Mouse (Mus musculus) ES-E14 (cell line): ENCODE data around the gene Nudt22. TPM values are rescaled to one million over a fixed set of nuclear protein-coding genes. Genes with fewer than 3 reads are reported as not detected.

Experiments used
- DNase-seq: peaks from one replicate; pipeline ENCODE4 v3.0.0-alpha.2; 2013; ENCODE audit warnings: low read depth, low spot score
- H3K27ac ChIP-seq: 2 replicates; pipeline ENCODE4 v1.5.1; 2012; ENCODE audit warnings: low read depth, mild to moderate bottlenecking, low read length, moderate library complexity, mixed read lengths; ENCODE audit not compliant: poor library complexity, insufficient read depth, severe bottlenecking
- H3K36me3 ChIP-seq: 2 replicates; pipeline ENCODE4 v1.6.1; 2012; ENCODE audit warnings: mild to moderate bottlenecking, low read length, moderate library complexity, mixed read lengths; ENCODE audit not compliant: control insufficient read depth, poor library complexity, insufficient read depth, severe bottlenecking
- H3K4me1 ChIP-seq, 2 experiments: fragments of 150-350 bp in 1 of 2; sonication (generic) in 1 of 2; 2 replicates each; pipeline ENCODE4 v1.6.1; 2012; ENCODE audit warnings: low read length in 2 of 2, mild to moderate bottlenecking in 1 of 2, mixed read lengths in 1 of 2; ENCODE audit not compliant: control insufficient read depth in 2 of 2, insufficient read depth in 2 of 2, poor library complexity in 1 of 2
- H3K4me3 ChIP-seq, 2 experiments: fragments of 150-350 bp in 1 of 2; sonication (generic) in 1 of 2; 2 replicates each; pipeline ENCODE4 v1.5.1; 2012; ENCODE audit warnings: low read length in 2 of 2, low read depth in 1 of 2, mild to moderate bottlenecking in 1 of 2, mixed read lengths in 1 of 2; ENCODE audit not compliant: insufficient read depth in 1 of 2, poor library complexity in 1 of 2, severe bottlenecking in 1 of 2
- H3K9ac ChIP-seq: 2 replicates; pipeline ENCODE4 v1.6.1; 2012; ENCODE audit warnings: low read depth, mild to moderate bottlenecking, low read length, mixed read lengths; ENCODE audit not compliant: poor library complexity, insufficient read depth, severe bottlenecking
- H3K9me3 ChIP-seq: fragments of 150-350 bp; sonication (generic); 2 replicates; pipeline ENCODE4 v1.6.1; 2012; ENCODE audit warnings: low read depth, mild to moderate bottlenecking, low read length; ENCODE audit not compliant: control insufficient read depth, insufficient read depth
- CHD2 ChIP-seq: IDR thresholded peaks from 2 replicates; pipeline ENCODE4 v1.6.1; 2014; ENCODE audit warnings: mild to moderate bottlenecking, low read depth, low read length, inconsistent platforms
- HCFC1 ChIP-seq: IDR thresholded peaks from 2 replicates; pipeline ENCODE4 v1.6.1; 2012; ENCODE audit warnings: low read length, inconsistent platforms, borderline replicate concordance; ENCODE audit not compliant: insufficient read depth
- MAFK ChIP-seq: IDR thresholded peaks from 2 replicates; pipeline ENCODE4 v1.6.1; 2014; ENCODE audit warnings: mild to moderate bottlenecking, low read depth, low read length, inconsistent platforms; ENCODE audit not compliant: insufficient read depth
- ZC3H11A ChIP-seq: IDR thresholded peaks from 2 replicates; pipeline ENCODE4 v1.6.1; 2012; ENCODE audit warnings: low read depth, mild to moderate bottlenecking, inconsistent platforms, low read length, borderline replicate concordance
- ZNF384 ChIP-seq: IDR thresholded peaks from 2 replicates; pipeline ENCODE4 v1.6.1; 2012; ENCODE audit warnings: low read depth, low read length, inconsistent platforms
- in situ Hi-C, 2 experiments: fragments of 600-800 bp; cut with MboI; formaldehyde crosslinking; loops; one replicate each; pipeline ENCODE4 v1.15.1; 2025; ENCODE audit warnings: low sequenced_read_pairs in 2 of 2, inconsistent platforms in 1 of 2; ENCODE audit not compliant: unreplicated experiment in 2 of 2
- total RNA-seq: library from RNA; depleted of rRNA; stranded (reverse); fragments of 300-350 nt; gene quantifications from 2 replicates; pipeline ENCODE4 v1.2.3, GENCODE M21; 2012

Gene Nudt22
- total RNA-seq, 1 experiment: 12.7 TPM

DNA sequence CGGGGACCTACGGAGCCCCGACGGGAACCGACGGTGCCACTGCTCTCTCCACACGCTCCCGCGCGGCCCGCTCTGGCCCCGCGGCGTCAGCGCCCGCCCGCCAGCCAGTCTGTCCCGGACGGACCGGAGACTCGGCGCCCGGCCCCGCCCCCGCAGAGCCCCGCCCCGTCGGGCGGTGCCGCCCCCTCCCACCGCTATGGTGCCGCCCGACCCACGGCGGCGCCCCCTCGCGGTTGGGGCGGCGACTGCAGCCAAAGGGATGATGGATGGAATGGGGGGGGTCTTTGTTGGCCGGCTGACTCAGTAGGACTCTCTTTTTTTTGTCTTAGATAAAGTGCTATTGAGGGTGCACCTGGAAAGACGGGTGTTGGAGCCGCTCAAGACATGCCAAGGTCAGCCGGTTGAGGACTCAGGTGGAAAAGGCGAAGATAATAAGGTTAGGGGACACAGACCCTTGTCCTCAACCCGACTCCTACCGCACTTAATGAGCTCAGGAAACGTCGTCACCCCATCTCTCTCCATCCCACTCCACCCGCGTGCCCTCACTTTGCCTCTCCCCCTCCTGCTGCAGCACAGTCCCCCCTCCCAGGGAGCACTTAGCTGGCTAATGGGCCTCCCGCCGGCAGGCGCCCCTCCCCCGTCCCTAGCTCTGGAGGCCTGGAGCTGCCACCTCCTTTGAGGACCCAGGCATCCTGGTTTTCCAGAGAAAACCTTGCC lies 26.1 kb downstream of the Nudt22 start:
- Histone ChIP-seq H3K4me1 (peaks cover 11 to 39% of the 10 kb centered on the region in 2 experiments; a peak in 3 of 4 replicates), H3K9me3 (no peaks in the 10 kb centered on the region), H3K4me3 (peak overlapping the region; percentile 74 to 87), H3K9ac (peak overlapping the region; percentile 72), H3K27ac (peak overlapping the region; percentile 59; the same call in 1 of the 2 replicates), H3K36me3 (peaks cover 15% of the 10 kb centered on the region)
- peak; percentile 21; the same call in 1 of the 2 replicates for TF ChIP-seq ZC3H11A
- 0 out of 2 replicates have a peak, but pooled peaks have one; percentile 22 for TF ChIP-seq HCFC1
- no peak for TF ChIP-seq CHD2
- no peak for TF ChIP-seq ZNF384
- in situ Hi-C loops: no loop called here
- DNase-seq: no peak

DNA sequence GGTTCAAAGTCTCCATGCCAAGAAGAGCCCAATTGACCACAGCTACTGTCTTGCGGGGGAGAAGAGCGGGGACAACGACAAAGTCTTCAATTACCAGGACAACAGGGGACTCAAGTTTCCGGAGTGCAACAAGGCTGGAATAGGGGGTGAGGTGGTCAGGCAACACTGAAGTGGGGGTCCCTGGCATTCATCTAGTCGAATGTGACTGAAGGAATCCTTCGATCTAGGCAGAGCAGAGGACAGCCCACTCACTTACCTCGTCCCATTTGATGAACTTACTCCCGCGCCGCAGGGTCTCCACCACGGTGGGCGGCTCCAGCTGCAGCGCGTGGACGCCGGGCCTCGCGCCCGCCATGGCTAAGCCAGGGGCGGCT lies 26.6 kb downstream of the Nudt22 start:
- H3K4me3 ChIP-seq: peak overlapping the region; percentile 74 to 87
- peaks cover 21% of the 10 kb centered on the region for H3K36me3 ChIP-seq
- peak overlapping the region; percentile 72 for H3K9ac ChIP-seq
- no peak for DNase-seq
- H3K4me1 ChIP-seq: peaks cover 11 to 39% of the 10 kb centered on the region in 2 experiments; a peak in 3 of 4 replicates
- TF ChIP-seq ZNF384 (no peak), ZC3H11A (no peak), HCFC1 (no peak), MAFK (no peak), CHD2 (no peak)
- in situ Hi-C loops: no loop called here
- H3K27ac ChIP-seq: no peak overlapping the region
- no peaks in the 10 kb centered on the region for H3K9me3 ChIP-seq

DNA sequence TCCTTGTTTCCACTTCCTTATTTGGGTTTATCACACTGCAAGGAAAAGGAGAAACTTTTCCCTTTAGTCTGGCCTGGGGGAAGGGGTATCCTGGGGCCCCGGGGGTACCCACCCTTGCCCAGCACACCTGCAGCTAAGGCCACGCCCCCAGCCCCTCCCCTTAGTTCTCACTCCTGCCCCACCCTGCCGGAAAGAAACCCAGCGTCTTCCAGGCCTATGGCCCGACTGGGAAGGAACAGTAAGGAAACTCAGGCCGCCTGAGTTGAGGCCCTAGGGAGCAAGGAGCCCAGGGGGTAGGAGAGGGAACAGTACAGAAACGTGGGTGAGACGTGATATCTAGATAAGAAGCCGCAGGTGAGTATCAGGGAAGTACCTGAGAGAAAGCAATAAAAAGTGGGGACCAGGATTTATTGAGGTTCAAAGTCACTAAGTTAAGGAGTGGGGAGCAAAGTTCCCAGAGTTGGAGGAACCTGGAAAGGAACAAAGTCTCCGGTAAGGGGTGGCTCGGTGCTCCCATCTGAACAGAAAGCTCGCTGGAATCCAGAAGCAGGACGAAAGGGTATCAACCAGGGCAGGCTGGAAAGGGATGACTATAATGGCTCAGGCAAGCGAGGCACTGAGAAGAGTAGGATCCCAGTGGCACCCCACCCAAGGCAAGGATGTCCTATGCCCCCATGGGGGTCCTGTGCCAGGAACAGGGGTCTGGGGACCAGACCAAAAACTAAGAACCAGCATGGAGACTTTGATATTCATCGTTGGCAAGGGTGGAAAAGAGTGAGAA lies 27.2 kb downstream of the Nudt22 start:
- DNase-seq: no peak

DNA sequence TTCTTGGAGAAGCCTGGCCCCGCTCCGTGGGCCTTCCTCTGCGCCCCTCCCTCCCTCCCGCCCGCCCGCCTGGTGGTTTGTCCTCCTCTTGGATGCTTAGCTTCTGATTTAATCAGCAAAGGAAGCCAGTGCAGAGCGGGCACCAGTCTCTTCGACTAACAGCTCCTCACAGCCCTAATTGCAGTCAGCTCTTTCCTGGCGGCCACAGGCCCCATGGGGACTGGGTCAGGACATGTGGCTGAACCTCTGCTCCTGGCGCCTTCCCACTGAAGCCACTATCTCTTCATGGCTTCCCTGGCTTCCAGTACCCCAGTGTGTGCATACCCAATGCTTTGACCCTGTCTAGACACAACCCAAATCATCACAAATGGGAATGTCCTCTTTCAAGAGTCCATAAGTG lies 39.5 kb downstream of the Nudt22 start:
- in situ Hi-C loops: no loop called here
- Histone ChIP-seq H3K27ac (no peak overlapping the region), H3K4me3 (no peak overlapping the region), H3K36me3 (peaks cover 63% of the 10 kb centered on the region), H3K9ac (no peak overlapping the region), H3K9me3 (no peaks in the 10 kb centered on the region), H3K4me1 (peaks cover 0 to 12% of the 10 kb centered on the region in 2 experiments; a peak in 2 of 4 replicates)
- no peak for DNase-seq
- TF ChIP-seq HCFC1 (no peak), ZNF384 (no peak), ZC3H11A (no peak), MAFK (no peak), CHD2 (no peak)

More for the DNA sequence above, 27.2 kb downstream of the Nudt22 start:
- no peak for TF ChIP-seq HCFC1
- no peak for TF ChIP-seq ZC3H11A
- no peak for TF ChIP-seq CHD2
- TF ChIP-seq ZNF384: no peak
- TF ChIP-seq MAFK: no peak
- Histone ChIP-seq H3K27ac (no peak overlapping the region), H3K4me1 (peaks cover 9 to 38% of the 10 kb centered on the region in 2 experiments; a peak in 3 of 4 replicates), H3K9me3 (no peaks in the 10 kb centered on the region), H3K36me3 (peaks cover 27% of the 10 kb centered on the region), H3K4me3 (peak overlapping the region; percentile 74 to 87), H3K9ac (peak overlapping the region; percentile 72; the same call in 1 of the 2 replicates)
- in situ Hi-C loops: no loop called here
